In the genomic region with DNA sequence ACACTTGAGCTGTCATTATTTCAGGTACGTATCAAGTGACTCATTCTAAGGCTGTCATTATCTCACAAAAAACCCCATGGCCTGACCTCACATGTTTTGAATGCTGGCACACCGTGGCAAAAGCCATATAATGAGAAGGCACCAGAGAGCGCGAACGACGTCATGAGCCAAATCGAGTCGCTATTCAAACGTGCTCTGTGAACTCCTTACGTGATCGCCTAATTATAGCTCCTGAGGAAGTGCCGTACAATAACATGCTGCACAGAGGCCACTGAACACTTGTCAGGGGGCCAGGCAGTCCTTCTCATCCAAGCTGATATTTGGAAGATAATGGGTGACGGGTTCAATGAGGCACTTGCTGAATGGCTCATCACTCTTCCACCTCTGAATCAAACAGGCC, we compare ENCODE assay signal across 19 mouse cellular contexts. TPM values are rescaled to one million over a fixed set of nuclear protein-coding genes. Genes with fewer than 3 reads are reported as not detected.
A peak's percentile ranks its signal among the peaks of the same experiment; 100 is the strongest.
DNase-seq lines count a peak whose midpoint lies in the region; ATAC-seq and TF ChIP-seq lines count a peak whose summit lies in the region.
"Had no signal": no experiment of that assay in that cellular context is flagged by ENCODE, and none has a peak within 500 bp of the region (broad histone marks: within the 10 kb centered on the region; RNA-seq: fewer than 3 reads in every experiment).

No protein-coding gene starts in this region.

- no peaks in the 10 kb centered on the region for H3K27me3 ChIP-seq in forebrain, embryonic 14.5 days (replicated peaks; ENCODE audit: control insufficient read depth, insufficient read depth, low read length)
- H3K27me3 ChIP-seq in forebrain, embryonic 15.5 days: no peaks in the 10 kb centered on the region
- H3K27me3 ChIP-seq in heart, embryonic 16.5 days (ENCODE audit: control insufficient read depth, insufficient read depth, low read length): no peaks in the 10 kb centered on the region
- H3K27me3 ChIP-seq: embryonic facial prominence, embryonic 13.5 days; liver, embryonic 15.5 days had no signal

- no peak overlapping the region for H3K4me2 ChIP-seq in forebrain, embryonic 14.5 days (ENCODE audit: low read length)
- no peak overlapping the region for H3K4me2 ChIP-seq in forebrain, embryonic 15.5 days (replicated peaks)
- peak overlapping the region; percentile 35 for H3K4me2 ChIP-seq in heart, embryonic 16.5 days (ENCODE audit: low read depth, low read length)
- H3K4me2 ChIP-seq: embryonic facial prominence, embryonic 13.5 days; liver, embryonic 15.5 days had no signal

- peak; percentile 27 for DNase-seq in forebrain, embryonic 14.5 days (ENCODE audit: low spot score)
- peak; percentile 31 for DNase-seq in lung, postnatal 10 days
- no peak for DNase-seq in lung, adult 2 months
- peak; percentile 24 to 33 for DNase-seq in lung, postnatal 4 days
- no peak for DNase-seq in urinary bladder, postnatal 10 days (ENCODE audit: low spot score)
- DNase-seq in kidney, adult 18-20 months: no peak
- DNase-seq: adrenal gland, postnatal 25 days; cerebellum, adult 8-10 months; kidney, adult 2 months; kidney, postnatal 4 days; right cerebral cortex, adult 18-20 months; spleen, adult 18-20 months; thymus, adult 18-20 months had no signal

- TF ChIP-seq POLR2A in lung, adult 2 months (IDR thresholded peaks at IDR 0.05; ENCODE audit: borderline replicate concordance, extremely low read depth, low read depth, low read length): no peak

- no peak overlapping the region for H3K4me3 ChIP-seq in forebrain, embryonic 14.5 days (ENCODE audit: low read depth, low read length)
- H3K4me3 ChIP-seq in forebrain, embryonic 15.5 days: no peak overlapping the region
- H3K4me3 ChIP-seq in lung, adult 2 months (replicated peaks; ENCODE audit: extremely low read depth, low read depth, low read length): no peak overlapping the region
- H3K4me3 ChIP-seq in heart, embryonic 16.5 days (ENCODE audit: low read length): no peak overlapping the region
- H3K4me3 ChIP-seq: embryonic facial prominence, embryonic 13.5 days; liver, embryonic 15.5 days had no signal

- ATAC-seq in forebrain, embryonic 14.5 days: 0 out of 2 replicates have a peak, but pooled peaks have one; percentile 34
- no peak for ATAC-seq in forebrain, embryonic 15.5 days (replicated peaks)
- ATAC-seq in heart, embryonic 16.5 days (replicated peaks; ENCODE audit: extremely low read depth, insufficient read depth, low FRiP score): peak; percentile 87
- ATAC-seq: hindbrain, postnatal 0 days; midbrain, embryonic 16.5 days had no signal

- no peaks in the 10 kb centered on the region for H3K9me3 ChIP-seq in forebrain, embryonic 14.5 days (replicated peaks; ENCODE audit: control insufficient read depth, low read length)
- no peaks in the 10 kb centered on the region for H3K9me3 ChIP-seq in forebrain, embryonic 15.5 days
- no peaks in the 10 kb centered on the region for H3K9me3 ChIP-seq in heart, embryonic 16.5 days (replicated peaks; ENCODE audit: control insufficient read depth, low read length)
- H3K9me3 ChIP-seq: embryonic facial prominence, embryonic 13.5 days; liver, embryonic 15.5 days had no signal

- TF ChIP-seq CTCF in lung, adult 2 months (IDR thresholded peaks at IDR 0.05; ENCODE audit: insufficient read depth, low read length): no peak

- no peak overlapping the region for H3K27ac ChIP-seq in forebrain, embryonic 14.5 days (ENCODE audit: low read depth, low read length)
- H3K27ac ChIP-seq in forebrain, embryonic 15.5 days (replicated peaks): no peak overlapping the region
- H3K27ac ChIP-seq in heart, embryonic 16.5 days (ENCODE audit: low read length): no peak overlapping the region
- H3K27ac ChIP-seq: embryonic facial prominence, embryonic 13.5 days; hindbrain, postnatal 0 days; liver, embryonic 15.5 days had no signal

- H3K4me1 ChIP-seq in forebrain, embryonic 14.5 days (ENCODE audit: control insufficient read depth, insufficient read depth, low read length): no peaks in the 10 kb centered on the region
- no peaks in the 10 kb centered on the region for H3K4me1 ChIP-seq in forebrain, embryonic 15.5 days
- no peaks in the 10 kb centered on the region for H3K4me1 ChIP-seq in lung, adult 2 months (ENCODE audit: control insufficient read depth, insufficient read depth, low read length)
- H3K4me1 ChIP-seq in heart, embryonic 16.5 days (ENCODE audit: control insufficient read depth, insufficient read depth, low read length): no peaks in the 10 kb centered on the region
- H3K4me1 ChIP-seq: embryonic facial prominence, embryonic 13.5 days; liver, embryonic 15.5 days had no signal

- H3K9ac ChIP-seq in forebrain, embryonic 14.5 days (ENCODE audit: low read length): no peak overlapping the region
- no peak overlapping the region for H3K9ac ChIP-seq in forebrain, embryonic 15.5 days (replicated peaks)
- no peak overlapping the region for H3K9ac ChIP-seq in heart, embryonic 16.5 days (ENCODE audit: low read length)
- H3K9ac ChIP-seq: embryonic facial prominence, embryonic 13.5 days; liver, embryonic 15.5 days had no signal

- WGBS in forebrain, embryonic 14.5 days: 47% methylated on average over 13 of the region's 13 CpGs
- WGBS in forebrain, embryonic 15.5 days: 50% methylated on average over 13 of the region's 13 CpGs
- 50% methylated on average over 13 of the region's 13 CpGs for WGBS in lung, adult 2 months
- WGBS in heart, embryonic 16.5 days: 35% methylated on average over 13 of the region's 13 CpGs

- H3K36me3 ChIP-seq in forebrain, embryonic 14.5 days (ENCODE audit: control insufficient read depth, insufficient read depth, low read length): no peaks in the 10 kb centered on the region
- H3K36me3 ChIP-seq in forebrain, embryonic 15.5 days: no peaks in the 10 kb centered on the region
- H3K36me3 ChIP-seq in heart, embryonic 16.5 days (ENCODE audit: control insufficient read depth, insufficient read depth): no peaks in the 10 kb centered on the region
- H3K36me3 ChIP-seq: embryonic facial prominence, embryonic 13.5 days; liver, embryonic 15.5 days had no signal

RNA-seq across cellular contexts. Expression of gene Gdnf, which starts 46.8 kb away (rescaled TPM):
- polyA plus RNA-seq in forebrain, embryonic 14.5 days (2014; fragmentation: Nextera tagmentation; extraction: Ambion mirVana): 0.04 TPM in 1 of 2 replicates, not detected in the other
- polyA plus RNA-seq in forebrain, embryonic 15.5 days (2015; fragmentation: Nextera tagmentation; extraction: Ambion mirVana): 0.06 TPM in 1 of 2 replicates, not detected in the other
- polyA plus RNA-seq in lung, adult 2 months (2012; rRNA removed): 3.3 and 3.4 TPM in 2 replicates
- 0.12 and 0.14 TPM in 2 replicates for polyA plus RNA-seq in heart, embryonic 16.5 days (2015; fragmentation: Nextera tagmentation; extraction: Ambion mirVana)
- polyA plus RNA-seq: liver, embryonic 15.5 days had no signal

Comparison
In these comparisons a context has a peak if more than half of its experiments do, and no peak if none do; other contexts are left out.
1. DNase-seq: peak in forebrain, embryonic 14.5 days (single experiment), lung, postnatal 10 days (single experiment) and lung, postnatal 4 days (2 of 2); none in lung, adult 2 months (single experiment), urinary bladder, postnatal 10 days (single experiment) and kidney, adult 18-20 months (single experiment).